Mouse (Mus musculus) cortical plate, adult 2 months (tissue): ENCODE data around the gene Alkbh3.

Experiments used
- CTCF ChIP-seq: fragments of 200-500 bp; IDR thresholded peaks from 2 replicates; pipeline ENCODE4 v1.5.1; 2011; ENCODE audit warnings: mild to moderate bottlenecking, control low read depth, low read length; ENCODE audit not compliant: insufficient read depth; ENCODE audit errors: extremely low read depth
- POLR2A ChIP-seq: fragments of 200-500 bp; IDR thresholded peaks from 2 replicates; pipeline ENCODE4 v1.6.1; 2011; ENCODE audit warnings: mild to moderate bottlenecking, low read length, control low read depth; ENCODE audit not compliant: insufficient read depth; ENCODE audit errors: extremely low read depth

DNA sequence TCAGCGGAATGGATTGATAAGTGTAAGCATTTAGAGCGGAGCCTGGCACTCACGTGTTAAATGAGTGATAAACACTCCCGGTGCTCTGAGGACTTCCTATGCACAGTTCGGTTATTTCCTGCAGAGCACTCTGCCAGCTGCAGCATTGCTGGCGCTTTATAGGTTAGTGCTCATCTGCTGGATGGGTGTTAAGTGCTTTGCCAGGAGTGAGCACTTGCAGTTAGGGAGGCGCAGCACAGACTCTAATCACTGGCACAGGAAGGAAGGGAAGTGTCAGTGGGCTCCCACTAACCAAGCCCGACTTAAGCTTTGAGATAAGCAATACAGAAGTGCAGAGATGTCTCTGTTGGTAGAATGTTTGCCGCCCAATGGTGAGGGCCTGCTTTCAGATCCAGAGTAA is 72.1 kb downstream of the Alkbh3 start:
- TF ChIP-seq POLR2A = no peak
- TF ChIP-seq CTCF = no peak
